Mouse (Mus musculus): ENCODE measurements around the gene Mutyh.
A peak's percentile ranks its signal among the peaks of the same experiment; 100 is the strongest.
"Not testable (repeated sequence)": the region's sequence is repeated elsewhere in the genome, so short reads cannot be mapped to it uniquely, and the experiment has no call there.

Mutyh gene

GRCm38 (mm10) chr4:116820902-116821693, 13.6 kb downstream of the Mutyh start:
- peak; percentile 65 to 68 for DNase-seq

GRCm38 (mm10) chr4:116821694-116822016, 14.1 kb downstream of the Mutyh start, which contains the start of gene Hpdl:
Hpdl (minus strand) TSS chr4:116821707.
- no peak for DNase-seq

GRCm38 (mm10) chr4:116824541-116825004, 17.1 kb downstream of the Mutyh start:
- peak; percentile 79 to 81 for DNase-seq

GRCm38 (mm10) chr4:116827819-116828218, 20.3 kb downstream of the Mutyh start:
- peak in 1 of 2 experiments; percentile 46 for DNase-seq

GRCm38 (mm10) chr4:116829364-116830069, 22.0 kb downstream of the Mutyh start:
- DNase-seq, result no peak

- no peak for DNase-seq
Observed at GRCm38 (mm10) chr4:116830070-116830368, 22.5 kb downstream of the Mutyh start.

GRCm38 (mm10) chr4:116838999-116839398, 31.5 kb downstream of the Mutyh start:
- no peak for DNase-seq

- DNase-seq, result not testable (repeated sequence)
Observed at GRCm38 (mm10) chr4:116840096-116840495, 32.6 kb downstream of the Mutyh start.

- no peak for DNase-seq
Observed at GRCm38 (mm10) chr4:116840841-116841240, 33.3 kb downstream of the Mutyh start.

- DNase-seq, result no peak
Observed at GRCm38 (mm10) chr4:116844324-116844723, 36.8 kb downstream of the Mutyh start.

- DNase-seq, result no peak
Observed at GRCm38 (mm10) chr4:116849901-116850300, 42.4 kb downstream of the Mutyh start.

- DNase-seq, result no peak
Observed at GRCm38 (mm10) chr4:116854286-116854685, 46.8 kb downstream of the Mutyh start.

- DNase-seq, result no peak
Observed at GRCm38 (mm10) chr4:116857203-116857602, 49.7 kb downstream of the Mutyh start.

GRCm38 (mm10) chr4:116859711-116860110, 52.2 kb downstream of the Mutyh start:
- DNase-seq, result no peak

GRCm38 (mm10) chr4:116862023-116862422, 54.5 kb downstream of the Mutyh start:
- DNase-seq, result no peak
